Mouse (Mus musculus) brown adipose tissue, adult 24 weeks (tissue): ENCODE data around the gene Me1. TPM values are rescaled to one million over a fixed set of nuclear protein-coding genes. Genes with fewer than 3 reads are reported as not detected.
A peak's percentile ranks its signal among the peaks of the same experiment; 100 is the strongest.

Experiments used
- H3K27ac ChIP-seq: fragments of 200-500 bp; replicated peaks from 2 replicates; pipeline ENCODE4 v1.5.1; 2012; ENCODE audit warnings: low read depth, mild to moderate bottlenecking, low read length
- H3K4me1 ChIP-seq: fragments of 200-500 bp; 2 replicates; pipeline ENCODE4 v1.6.1; 2012; ENCODE audit warnings: low read length, mixed read lengths; ENCODE audit not compliant: control insufficient read depth, insufficient read depth, insufficient read length
- H3K4me3 ChIP-seq: fragments of 200-500 bp; 2 replicates; pipeline ENCODE4 v1.5.1; 2012; ENCODE audit warnings: low read depth, mild to moderate bottlenecking, low read length, moderate library complexity; ENCODE audit not compliant: insufficient read depth
- polyA plus RNA-seq: library from polyadenylated mRNA; stranded (reverse); fragments of >200 nt; gene quantifications from 2 replicates; pipeline ENCODE4 v1.2.4, GENCODE M21; 2012; ENCODE audit not compliant: missing spikeins, insufficient read depth, insufficient read length

The Me1 gene
- polyA plus RNA-seq, 1 experiment: 987 TPM

- no peak overlapping the region for H3K27ac ChIP-seq
- H3K4me1 ChIP-seq: no peaks in the 10 kb centered on the region
- H3K4me3 ChIP-seq: no peak overlapping the region
These were observed 4.7 kb downstream of the Me1 start for GRCm38 (mm10) chr9:86691101-86691500.

- no peak overlapping the region for H3K27ac ChIP-seq
These were observed 12.0 kb downstream of the Me1 start for GRCm38 (mm10) chr9:86683713-86684209.

GRCm38 (mm10) chr9:86682844-86683243 is 12.9 kb downstream of the Me1 start:
- H3K27ac ChIP-seq: no peak overlapping the region
- no peaks in the 10 kb centered on the region for H3K4me1 ChIP-seq
- no peak overlapping the region for H3K4me3 ChIP-seq

More at GRCm38 (mm10) chr9:86683713-86684209, 12.0 kb downstream of the Me1 start:
- no peaks in the 10 kb centered on the region for H3K4me1 ChIP-seq
- no peak overlapping the region for H3K4me3 ChIP-seq

DNA sequence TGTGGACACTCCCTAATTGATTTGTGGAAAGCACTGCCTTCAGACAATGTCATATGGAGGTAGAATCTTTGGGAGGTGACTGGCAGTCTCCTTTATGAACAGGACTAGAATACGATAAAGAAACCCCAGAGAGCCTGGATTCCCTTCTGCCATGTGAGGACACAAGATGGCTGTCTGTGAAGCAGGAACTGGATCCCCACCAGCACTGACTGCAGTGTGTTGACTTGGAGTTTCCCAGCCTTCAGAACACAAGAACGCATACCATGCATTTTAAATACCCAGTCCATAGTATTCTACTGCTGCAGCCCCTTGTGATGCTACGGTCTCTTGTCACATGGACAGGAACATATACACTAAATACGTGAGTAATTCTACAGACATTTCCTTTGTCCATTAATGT is 13.5 kb downstream of the Me1 start:
- Histone ChIP-seq H3K27ac (no peak overlapping the region), H3K4me1 (no peaks in the 10 kb centered on the region), H3K4me3 (no peak overlapping the region)

DNA sequence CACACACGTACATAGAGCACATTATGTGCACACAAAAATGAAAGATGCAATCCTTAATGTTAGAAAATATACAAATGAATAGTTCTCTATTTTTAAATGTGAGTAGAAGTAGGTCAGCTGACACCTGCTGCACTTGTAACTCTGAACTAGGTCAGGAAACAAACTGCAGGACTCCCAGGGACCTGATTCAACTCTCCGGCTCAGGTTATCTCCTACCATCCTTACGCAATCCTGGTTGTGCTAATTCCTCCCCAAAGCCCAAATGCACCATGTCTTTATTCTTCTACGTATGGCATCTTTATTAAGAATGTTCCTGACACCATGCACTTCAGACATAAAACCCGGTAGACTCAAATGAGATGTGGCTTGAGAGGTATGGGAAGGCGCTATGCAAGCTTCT is 15.3 kb downstream of the Me1 start:
- Histone ChIP-seq H3K27ac (no peak overlapping the region), H3K4me1 (no peaks in the 10 kb centered on the region), H3K4me3 (no peak overlapping the region)

DNA sequence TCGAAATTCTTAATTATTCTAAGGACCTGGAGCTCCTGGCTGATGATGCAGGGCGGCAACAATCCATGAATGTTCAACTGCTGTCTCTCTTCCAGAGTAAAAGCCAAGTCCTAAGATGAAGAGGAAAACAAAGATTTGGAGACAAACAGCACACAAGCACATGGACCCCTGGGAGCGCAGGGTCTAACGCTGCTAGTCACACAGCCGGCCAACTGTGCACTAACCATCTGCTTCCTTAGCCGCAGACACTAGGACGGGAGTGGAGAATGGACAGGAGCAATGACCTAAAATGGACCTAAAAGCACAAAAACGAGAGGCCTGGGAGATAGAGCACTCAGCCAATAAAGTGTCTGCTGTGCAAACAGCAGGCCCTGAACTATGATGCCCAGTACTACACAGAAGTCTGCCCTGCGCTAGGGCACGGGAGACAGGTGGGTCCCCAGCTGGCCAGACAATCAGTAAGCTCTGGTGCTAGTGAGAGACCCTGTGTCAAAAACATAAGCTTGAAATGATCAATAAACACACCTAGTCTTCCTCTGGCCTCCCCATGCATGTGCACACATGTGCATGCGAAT is 15.8 kb downstream of the Me1 start:
- Histone ChIP-seq H3K27ac (no peak overlapping the region), H3K4me3 (no peak overlapping the region), H3K4me1 (no peaks in the 10 kb centered on the region)

DNA sequence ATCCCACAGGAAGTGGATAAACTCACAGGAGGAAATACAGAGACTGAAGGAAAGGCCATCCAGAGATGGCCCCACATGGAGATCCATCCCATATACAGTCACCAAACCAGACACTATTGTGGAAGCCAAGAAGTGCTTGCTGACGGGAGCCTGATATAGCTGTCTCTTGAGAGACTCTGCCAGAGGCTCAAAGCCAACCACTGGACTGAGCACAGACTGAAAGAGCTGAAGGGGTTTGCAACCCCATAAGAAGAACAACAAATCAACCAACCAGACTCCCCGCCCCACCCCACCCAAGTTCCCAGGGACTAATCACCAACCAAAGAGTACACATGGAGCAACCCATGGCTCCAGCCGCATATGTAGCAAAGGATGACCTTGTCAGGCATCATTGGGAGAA is 19.5 kb downstream of the Me1 start:
- H3K4me1 ChIP-seq: no peaks in the 10 kb centered on the region
- no peak overlapping the region for H3K4me3 ChIP-seq
- no peak overlapping the region for H3K27ac ChIP-seq

DNA sequence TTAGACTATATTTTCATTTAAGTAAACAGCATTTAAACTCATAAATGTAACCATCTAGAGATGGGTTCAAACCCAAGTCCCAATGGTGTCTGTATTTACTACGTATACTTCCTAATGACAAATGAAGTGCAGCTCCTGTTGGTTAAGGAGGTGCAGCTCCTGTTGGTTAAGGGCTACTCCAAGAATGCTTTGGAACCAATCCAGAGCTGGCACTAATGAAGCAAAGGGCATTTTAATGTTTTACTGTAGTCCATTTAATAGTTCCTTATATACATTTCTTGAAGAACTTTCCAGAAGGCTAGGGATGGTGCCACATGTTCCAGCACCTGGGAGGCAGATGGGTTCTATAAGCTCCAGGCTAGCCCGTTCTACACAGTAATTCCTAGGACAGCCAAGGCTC is 20.3 kb downstream of the Me1 start:
- no peaks in the 10 kb centered on the region for H3K4me1 ChIP-seq
- H3K4me3 ChIP-seq: no peak overlapping the region
- no peak overlapping the region for H3K27ac ChIP-seq

DNA sequence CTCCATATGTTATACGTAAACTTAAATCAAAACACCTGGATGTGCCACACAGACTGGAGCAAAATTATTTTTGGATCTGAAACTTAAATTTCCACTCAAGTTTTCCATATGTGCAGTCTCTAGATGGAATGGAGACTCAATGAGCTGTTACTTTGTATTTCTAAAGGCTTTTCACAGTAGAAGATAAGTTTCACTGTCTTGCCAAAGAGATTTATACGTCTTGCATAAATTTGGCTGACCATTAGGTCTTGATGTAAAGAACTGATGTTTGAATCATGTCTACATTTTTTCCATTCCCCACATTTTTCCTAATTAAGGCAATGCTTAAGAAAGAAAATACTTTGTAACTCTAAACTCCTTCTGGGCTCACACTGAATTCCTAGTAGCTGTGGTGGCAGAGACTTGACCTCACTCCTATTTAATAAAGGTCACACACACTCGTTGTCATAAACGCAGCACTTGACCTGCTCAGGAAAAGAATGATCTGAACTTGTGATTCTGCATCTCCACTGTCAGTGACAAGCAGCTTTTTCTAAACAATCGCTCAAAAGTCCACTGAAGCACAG is 22.8 kb downstream of the Me1 start:
- Histone ChIP-seq H3K27ac (no peak overlapping the region), H3K4me1 (no peaks in the 10 kb centered on the region; the same call in 1 of the 2 replicates), H3K4me3 (no peak overlapping the region)

DNA sequence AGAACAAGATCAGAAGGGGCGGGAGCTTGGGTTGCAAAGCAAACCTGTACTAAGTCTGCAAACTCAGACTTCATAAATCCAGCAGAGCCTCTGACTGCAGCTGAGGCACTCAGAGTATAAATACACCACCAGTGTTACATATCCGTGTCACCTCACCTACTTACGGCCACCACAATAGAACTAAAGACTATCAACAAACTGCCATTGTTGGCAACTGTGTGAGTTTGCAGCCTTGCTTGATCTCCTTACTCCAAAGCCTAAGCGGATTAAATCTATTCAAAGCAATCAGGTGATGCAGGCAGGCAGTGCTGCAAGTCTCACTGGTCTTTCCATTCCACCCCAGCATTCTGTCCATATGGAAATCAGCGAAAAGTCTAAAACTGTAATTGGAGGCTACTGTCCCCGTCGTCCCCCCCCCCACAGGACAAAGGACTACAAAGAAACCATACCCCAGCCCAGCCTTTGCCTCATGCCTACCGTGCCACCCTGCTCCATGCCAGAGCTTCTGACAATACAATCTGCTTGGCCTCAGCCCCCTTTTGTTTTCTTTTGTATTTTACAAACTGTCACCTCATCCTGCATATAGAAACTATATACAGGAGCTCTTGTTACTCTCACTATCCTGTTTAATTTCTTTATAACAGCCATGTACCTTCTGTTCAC is 27.0 kb downstream of the Me1 start:
- Histone ChIP-seq H3K4me3 (no peak overlapping the region), H3K27ac (no peak overlapping the region), H3K4me1 (no peaks in the 10 kb centered on the region; the same call in 1 of the 2 replicates)

DNA sequence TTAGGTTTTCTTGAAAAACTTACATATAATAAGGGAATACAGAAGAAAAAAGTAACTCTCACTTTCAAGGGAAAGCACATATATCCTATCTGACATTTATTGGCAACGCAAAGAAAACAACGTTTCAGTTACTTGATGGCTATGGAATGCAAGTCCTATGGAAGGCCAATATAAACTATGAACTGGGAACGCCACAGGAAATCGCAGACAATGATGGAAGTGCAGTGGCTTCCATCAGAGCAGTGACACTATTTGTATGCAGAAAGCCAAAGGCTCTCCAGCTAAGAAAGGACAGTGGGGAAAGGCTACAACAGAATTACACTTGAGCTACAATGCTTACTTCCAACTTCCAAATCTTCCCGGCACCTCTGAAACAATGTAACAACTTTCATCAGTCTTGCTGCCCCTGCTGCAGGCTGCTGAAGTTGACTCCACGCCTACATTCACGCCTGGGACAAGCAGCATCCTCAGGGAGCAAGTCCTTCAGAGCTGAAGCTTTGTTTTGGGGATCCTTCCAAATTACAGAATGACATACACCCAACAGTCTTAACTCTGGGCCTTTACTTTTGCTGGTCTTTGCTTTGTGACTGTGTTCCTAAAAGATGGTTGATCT is 28.5 kb downstream of the Me1 start:
- H3K4me3 ChIP-seq: no peak overlapping the region
- H3K4me1 ChIP-seq: no peaks in the 10 kb centered on the region; the same call in 1 of the 2 replicates
- H3K27ac ChIP-seq: no peak overlapping the region

DNA sequence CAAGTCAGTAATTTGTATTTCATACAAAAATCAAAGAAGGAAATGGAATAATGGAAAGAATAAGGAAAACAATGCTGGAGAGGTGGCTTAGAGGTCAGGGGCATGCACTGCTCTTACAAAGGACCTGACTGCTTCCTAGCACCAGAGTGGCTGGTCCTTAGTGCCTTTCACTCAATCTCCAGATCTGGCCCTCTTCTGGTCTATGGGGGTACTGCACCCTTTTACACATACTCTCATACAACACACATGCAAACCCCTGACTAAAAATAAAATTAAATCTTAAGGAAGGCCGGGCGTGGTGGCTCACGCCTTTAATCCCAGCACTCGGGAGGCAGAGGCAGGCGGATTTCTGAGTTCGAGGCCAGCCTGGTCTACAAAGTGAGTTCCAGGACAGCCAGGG is 34.1 kb downstream of the Me1 start:
- H3K27ac ChIP-seq: no peak overlapping the region
- H3K4me3 ChIP-seq: no peak overlapping the region
- peaks cover 3% of the 10 kb centered on the region; the same call in 1 of the 2 replicates for H3K4me1 ChIP-seq

DNA sequence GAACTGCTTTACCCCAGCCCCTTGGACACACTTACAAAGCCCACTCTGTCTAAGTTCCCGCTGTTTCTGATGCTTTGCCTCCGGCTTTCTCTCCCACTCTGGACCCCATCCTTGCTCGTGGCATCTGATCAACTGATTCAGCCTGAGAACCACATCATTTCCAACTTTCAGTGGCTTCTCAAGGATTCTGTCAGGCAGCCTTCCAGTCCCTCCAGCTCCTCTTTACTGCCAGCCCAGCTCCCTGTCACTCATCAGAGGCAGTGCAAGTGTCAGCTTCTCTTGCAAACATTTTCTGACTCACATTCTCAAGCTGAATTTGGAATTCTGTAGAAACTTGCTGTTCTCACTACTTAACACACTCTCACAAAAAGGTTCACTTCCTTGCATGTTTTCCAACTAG is 34.5 kb downstream of the Me1 start:
- H3K4me3 ChIP-seq: no peak overlapping the region
- H3K4me1 ChIP-seq: peaks cover 3% of the 10 kb centered on the region; the same call in 1 of the 2 replicates
- 0 out of 2 replicates have a peak overlapping the region, but pooled peaks have one; percentile 2 for H3K27ac ChIP-seq

GRCm38 (mm10) chr9:86660327-86660726 is 35.4 kb downstream of the Me1 start:
- H3K27ac ChIP-seq: 0 out of 2 replicates have a peak overlapping the region, but pooled peaks have one; percentile 9
- no peak overlapping the region for H3K4me3 ChIP-seq
- H3K4me1 ChIP-seq: peaks cover 3% of the 10 kb centered on the region; the same call in 1 of the 2 replicates

- Histone ChIP-seq H3K27ac (no peak overlapping the region), H3K4me3 (no peak overlapping the region), H3K4me1 (peaks cover 3% of the 10 kb centered on the region; the same call in 1 of the 2 replicates)
These were observed 37.4 kb downstream of the Me1 start for GRCm38 (mm10) chr9:86658347-86658746.
